Mouse (Mus musculus): Measurements from ENCODE around the gene Fastkd1. TPM values are rescaled to one million over a fixed set of nuclear protein-coding genes. Genes with fewer than 3 reads are reported as not detected.
"Not testable (repeated sequence)": the region's sequence is repeated elsewhere in the genome, so short reads cannot be mapped to it uniquely, and the experiment has no call there.

The Fastkd1 gene
- polyA plus RNA-seq, 1 experiment from 2014 or later = 24.0 TPM

- no peak for ATAC-seq (ENCODE audit: insufficient number of reproducible peaks, insufficient read depth, low FRiP score, low read depth)
- no peak overlapping the region for H3K4me2 ChIP-seq (ENCODE audit: low read length)
- H3K4me1 ChIP-seq (ENCODE audit: control insufficient read depth in 2 of 2, insufficient read depth in 2 of 2, low read length in 2 of 2) = peaks cover 0 to 5% of the 10 kb centered on the region in 2 experiments; a peak in 1 of 4 replicates
- no peaks in the 10 kb centered on the region for H3K9me3 ChIP-seq (ENCODE audit: control insufficient read depth, low read length)
- H3K36me3 ChIP-seq (ENCODE audit: control insufficient read depth, insufficient read depth, low read length) = no peaks in the 10 kb centered on the region
- H3K27me3 ChIP-seq (ENCODE audit: control insufficient read depth, insufficient read depth, low read length) = no peaks in the 10 kb centered on the region
- no peak overlapping the region for H3K27ac ChIP-seq (replicated peaks in 1 of 2; ENCODE audit: control insufficient read depth in 1 of 2, insufficient read depth in 1 of 2, low read depth in 2 of 2, low read length in 2 of 2)
- H3K9ac ChIP-seq (ENCODE audit: low read length) = no peak overlapping the region
- H3K4me3 ChIP-seq (ENCODE audit: control insufficient read depth in 1 of 2, insufficient read depth in 1 of 2, low read depth in 1 of 2, low read length in 2 of 2) = no peak overlapping the region
- WGBS = 84% methylated on average over 11 of the region's 11 CpGs
These were observed 68.2 kb downstream of the Fastkd1 start for GRCm38 (mm10) chr2:69644968-69645617.

- no peaks in the 10 kb centered on the region for H3K36me3 ChIP-seq (ENCODE audit: control insufficient read depth, insufficient read depth, low read length)
- H3K4me1 ChIP-seq (ENCODE audit: control insufficient read depth in 2 of 2, insufficient read depth in 2 of 2, low read length in 2 of 2) = no peaks in the 10 kb centered on the region; a peak in 1 of 4 replicates
- H3K4me2 ChIP-seq (ENCODE audit: low read length) = no peak overlapping the region
- WGBS = 63% methylated on average over 10 of the region's 10 CpGs
- no peak overlapping the region for H3K27ac ChIP-seq (replicated peaks in 1 of 2; ENCODE audit: control insufficient read depth in 1 of 2, insufficient read depth in 1 of 2, low read depth in 2 of 2, low read length in 2 of 2)
- no peak overlapping the region for H3K4me3 ChIP-seq (ENCODE audit: control insufficient read depth in 1 of 2, insufficient read depth in 1 of 2, low read depth in 1 of 2, low read length in 2 of 2)
- no peak for ATAC-seq (ENCODE audit: insufficient number of reproducible peaks, insufficient read depth, low FRiP score, low read depth)
- no peaks in the 10 kb centered on the region for H3K9me3 ChIP-seq (ENCODE audit: control insufficient read depth, low read length)
- H3K27me3 ChIP-seq (ENCODE audit: control insufficient read depth, insufficient read depth, low read length) = no peaks in the 10 kb centered on the region
- no peak overlapping the region for H3K9ac ChIP-seq (ENCODE audit: low read length)
These were observed 73.2 kb downstream of the Fastkd1 start for GRCm38 (mm10) chr2:69640100-69640499.

- not testable (repeated sequence) for H3K4me1 ChIP-seq (ENCODE audit: control insufficient read depth in 2 of 2, insufficient read depth in 2 of 2, low read length in 2 of 2); H3K36me3 ChIP-seq (ENCODE audit: control insufficient read depth, insufficient read depth, low read length); H3K4me3 ChIP-seq (ENCODE audit: control insufficient read depth in 1 of 2, insufficient read depth in 1 of 2, low read depth in 1 of 2, low read length in 2 of 2); ATAC-seq (ENCODE audit: insufficient number of reproducible peaks, insufficient read depth, low FRiP score, low read depth); H3K27me3 ChIP-seq (ENCODE audit: control insufficient read depth, insufficient read depth, low read length); H3K9me3 ChIP-seq (ENCODE audit: control insufficient read depth, low read length); H3K27ac ChIP-seq (replicated peaks in 1 of 2; ENCODE audit: control insufficient read depth in 1 of 2, insufficient read depth in 1 of 2, low read depth in 2 of 2, low read length in 2 of 2); H3K9ac ChIP-seq (ENCODE audit: low read length); H3K4me2 ChIP-seq (ENCODE audit: low read length)
- WGBS = 71% methylated on average over 7 of the region's 7 CpGs
These were observed 75.3 kb downstream of the Fastkd1 start for GRCm38 (mm10) chr2:69637989-69638388.

Other genes starting within 250 kb of the Fastkd1 start
- gene Lrp2, start 127.5 kb downstream of the Fastkd1 start, polyA plus RNA-seq (2014; fragmentation: Nextera tagmentation; extraction: Ambion mirVana) = 0.85 and 1.00 TPM in 2 replicates
- 10.7 and 12.1 TPM in 2 replicates for gene Bbs5, start 66.3 kb downstream of the Fastkd1 start, polyA plus RNA-seq (2014; fragmentation: Nextera tagmentation; extraction: Ambion mirVana)
- gene Klhl41, start 43.4 kb downstream of the Fastkd1 start, polyA plus RNA-seq (2014; fragmentation: Nextera tagmentation; extraction: Ambion mirVana) = 23.2 and 28.0 TPM in 2 replicates
- gene Ppig, start 9.0 kb upstream of the Fastkd1 start, polyA plus RNA-seq (2014; fragmentation: Nextera tagmentation; extraction: Ambion mirVana) = 64.9 and 77.0 TPM in 2 replicates
- 1.5 and 1.8 TPM in 2 replicates for gene Ccdc173, start 76.1 kb upstream of the Fastkd1 start, polyA plus RNA-seq (2014; fragmentation: Nextera tagmentation; extraction: Ambion mirVana)
- gene Phospho2, start 76.1 kb upstream of the Fastkd1 start, polyA plus RNA-seq (2014; fragmentation: Nextera tagmentation; extraction: Ambion mirVana) = 18.8 and 20.2 TPM in 2 replicates
- gene Klhl23, start 108.4 kb upstream of the Fastkd1 start, polyA plus RNA-seq (2014; fragmentation: Nextera tagmentation; extraction: Ambion mirVana) = 57.1 and 59.9 TPM in 2 replicates
- 186 and 187 TPM in 2 replicates for gene Ssb, start 148.0 kb upstream of the Fastkd1 start, polyA plus RNA-seq (2014; fragmentation: Nextera tagmentation; extraction: Ambion mirVana)
- gene Mettl5, start 172.1 kb upstream of the Fastkd1 start, polyA plus RNA-seq (2014; fragmentation: Nextera tagmentation; extraction: Ambion mirVana) = 39.4 and 44.1 TPM in 2 replicates
- gene Ubr3, start 183.7 kb upstream of the Fastkd1 start, polyA plus RNA-seq (2014; fragmentation: Nextera tagmentation; extraction: Ambion mirVana) = 17.4 and 19.9 TPM in 2 replicates

Data from heart, embryonic 14.5 days (tissue).